Mouse (Mus musculus): ENCODE results near the gene Npdc1. TPM values are rescaled to one million over a fixed set of nuclear protein-coding genes. Genes with fewer than 3 reads are reported as not detected.
"Not testable (repeated sequence)": the region's sequence is repeated elsewhere in the genome, so short reads cannot be mapped to it uniquely, and the experiment has no call there.

The Npdc1 gene
- polyA plus RNA-seq, 1 experiment from 2014 or later = 62.2 TPM

GRCm38 (mm10) chr2:25400291-25400690 lies 1.1 kb downstream of the Npdc1 start:
- Histone ChIP-seq H3K27ac (no peak overlapping the region), H3K4me1 (peaks cover 46% of the 10 kb centered on the region), H3K9me3 (no peaks in the 10 kb centered on the region), H3K4me3 (peak overlapping the region; percentile 35), H3K36me3 (replicated peaks) (no peaks in the 10 kb centered on the region; the same call in 1 of the 2 replicates), H3K27me3 (ENCODE audit: poor library complexity, severe bottlenecking) (peaks cover 95% of the 10 kb centered on the region)
- DNase-seq (ENCODE audit: extremely low spot score, low spot score) = no peak
- WGBS = 24% methylated on average over 16 of the region's 16 CpGs

- WGBS = 3% methylated on average over 17 of the region's 17 CpGs
- H3K4me3 ChIP-seq = peak overlapping the region; percentile 35
Measured at GRCm38 (mm10) chr2:25400764-25401163, 1.6 kb downstream of the Npdc1 start.

GRCm38 (mm10) chr2:25402377-25402971 lies 3.3 kb downstream of the Npdc1 start:
- Histone ChIP-seq H3K36me3 (replicated peaks) (peaks cover 5% of the 10 kb centered on the region), H3K9me3 (no peaks in the 10 kb centered on the region)

More at GRCm38 (mm10) chr2:25400764-25401163, 1.6 kb downstream of the Npdc1 start:
- H3K36me3 ChIP-seq (replicated peaks) = no peaks in the 10 kb centered on the region; the same call in 1 of the 2 replicates
- no peak for DNase-seq (ENCODE audit: extremely low spot score, low spot score)
- H3K27me3 ChIP-seq (ENCODE audit: poor library complexity, severe bottlenecking) = peaks cover 90% of the 10 kb centered on the region
- H3K9me3 ChIP-seq = no peaks in the 10 kb centered on the region
- peaks cover 41% of the 10 kb centered on the region for H3K4me1 ChIP-seq
- H3K27ac ChIP-seq = no peak overlapping the region

GRCm38 (mm10) chr2:25402972-25403601 lies 3.9 kb downstream of the Npdc1 start:
- DNase-seq (ENCODE audit: extremely low spot score, low spot score) = peak; percentile 70
- peaks cover 11% of the 10 kb centered on the region for H3K36me3 ChIP-seq (replicated peaks)
- no peaks in the 10 kb centered on the region for H3K9me3 ChIP-seq
- peaks cover 67% of the 10 kb centered on the region for H3K27me3 ChIP-seq (ENCODE audit: poor library complexity, severe bottlenecking)
- peaks cover 32% of the 10 kb centered on the region for H3K4me1 ChIP-seq
- whole genome bisulfite sequencing = 1% methylated on average over 54 of the region's 54 CpGs
- H3K4me3 ChIP-seq = peak overlapping the region; percentile 88
- H3K27ac ChIP-seq = peak overlapping the region; percentile 88

More at GRCm38 (mm10) chr2:25402377-25402971, 3.3 kb downstream of the Npdc1 start:
- Histone ChIP-seq H3K27ac (peak overlapping the region; percentile 88), H3K27me3 (ENCODE audit: poor library complexity, severe bottlenecking) (peaks cover 73% of the 10 kb centered on the region), H3K4me3 (peak overlapping the region; percentile 88), H3K4me1 (peaks cover 32% of the 10 kb centered on the region)
- WGBS = under 1% methylated on average over 13 of the region's 13 CpGs
- DNase-seq (ENCODE audit: extremely low spot score, low spot score) = peak; percentile 82

GRCm38 (mm10) chr2:25403994-25404393 lies 4.8 kb downstream of the Npdc1 start:
- H3K36me3 ChIP-seq (replicated peaks) = peaks cover 17% of the 10 kb centered on the region
- H3K4me3 ChIP-seq = peak overlapping the region; percentile 88
- WGBS = 87% methylated on average over 4 of the region's 4 CpGs
- no peak for DNase-seq (ENCODE audit: extremely low spot score, low spot score)
- no peaks in the 10 kb centered on the region for H3K9me3 ChIP-seq
- H3K27me3 ChIP-seq (ENCODE audit: poor library complexity, severe bottlenecking) = peaks cover 58% of the 10 kb centered on the region
- peaks cover 32% of the 10 kb centered on the region for H3K4me1 ChIP-seq
- H3K27ac ChIP-seq = no peak overlapping the region

- 90% methylated on average over 10 of the region's 10 CpGs for WGBS
- peaks cover 10% of the 10 kb centered on the region for H3K27me3 ChIP-seq (ENCODE audit: poor library complexity, severe bottlenecking)
- H3K4me3 ChIP-seq = no peak overlapping the region
- H3K4me1 ChIP-seq = peaks cover 9% of the 10 kb centered on the region
- H3K27ac ChIP-seq = no peak overlapping the region
- no peak for DNase-seq (ENCODE audit: extremely low spot score, low spot score)
- no peaks in the 10 kb centered on the region for H3K9me3 ChIP-seq
- peaks cover 22% of the 10 kb centered on the region for H3K36me3 ChIP-seq (replicated peaks)
Measured at GRCm38 (mm10) chr2:25408908-25409307, 9.8 kb downstream of the Npdc1 start.

- H3K4me3 ChIP-seq; H3K9me3 ChIP-seq; H3K27me3 ChIP-seq (ENCODE audit: poor library complexity, severe bottlenecking); H3K4me1 ChIP-seq; H3K27ac ChIP-seq; DNase-seq (ENCODE audit: extremely low spot score, low spot score): not testable (repeated sequence)
- peaks cover 11% of the 10 kb centered on the region for H3K36me3 ChIP-seq (replicated peaks)
Measured at GRCm38 (mm10) chr2:25413436-25413835, 14.3 kb downstream of the Npdc1 start.

GRCm38 (mm10) chr2:25417426-25417825 lies 18.3 kb downstream of the Npdc1 start:
- DNase-seq (ENCODE audit: extremely low spot score, low spot score) = no peak
- H3K36me3 ChIP-seq (replicated peaks) = no peaks in the 10 kb centered on the region
- H3K4me3 ChIP-seq = no peak overlapping the region
- peaks cover 3% of the 10 kb centered on the region; the same call in 1 of the 2 replicates for H3K27me3 ChIP-seq (ENCODE audit: poor library complexity, severe bottlenecking)
- H3K9me3 ChIP-seq = no peaks in the 10 kb centered on the region
- H3K4me1 ChIP-seq = peaks cover 13% of the 10 kb centered on the region; the same call in 1 of the 2 replicates
- WGBS = 16% methylated on average over 3 of the region's 3 CpGs
- no peak overlapping the region for H3K27ac ChIP-seq

- DNase-seq (ENCODE audit: extremely low spot score, low spot score) = peak; percentile 64
- WGBS = 20% methylated on average over 3 of the region's 3 CpGs
- H3K27me3 ChIP-seq (ENCODE audit: poor library complexity, severe bottlenecking) = peaks cover 46% of the 10 kb centered on the region
- H3K36me3 ChIP-seq (replicated peaks) = no peaks in the 10 kb centered on the region
- no peak overlapping the region for H3K27ac ChIP-seq
- no peak overlapping the region for H3K4me3 ChIP-seq
- no peaks in the 10 kb centered on the region for H3K9me3 ChIP-seq
- H3K4me1 ChIP-seq = peaks cover 21% of the 10 kb centered on the region
Measured at GRCm38 (mm10) chr2:25421896-25422295, 22.7 kb downstream of the Npdc1 start.

GRCm38 (mm10) chr2:25422587-25423410 lies 23.6 kb downstream of the Npdc1 start, which contains the start of gene Fut7:
TSS of gene Fut7 (plus strand) at chr2:25423267.
- Histone ChIP-seq H3K27ac (no peak within 1 kb of the TSS; the same call in 1 of the 2 replicates), H3K36me3 (replicated peaks) (no peaks in the 10 kb centered on the region), H3K27me3 (ENCODE audit: poor library complexity, severe bottlenecking) (peaks cover 46% of the 10 kb centered on the region), H3K4me1 (peaks cover 15% of the 10 kb centered on the region), H3K4me3 (no peak within 1 kb of the TSS), H3K9me3 (no peaks in the 10 kb centered on the region)
- DNase-seq (ENCODE audit: extremely low spot score, low spot score) = no peak
- 73% methylated on average over 17 of the region's 17 CpGs for WGBS

GRCm38 (mm10) chr2:25423626-25424025 lies 24.5 kb downstream of the Npdc1 start:
- whole genome bisulfite sequencing = 89% methylated on average over 1 of the region's 1 CpGs
- DNase-seq (ENCODE audit: extremely low spot score, low spot score) = no peak

GRCm38 (mm10) chr2:25425481-25425880 lies 26.3 kb downstream of the Npdc1 start:
- H3K4me3 ChIP-seq = no peak overlapping the region
- H3K9me3 ChIP-seq = no peaks in the 10 kb centered on the region
- H3K27ac ChIP-seq = no peak overlapping the region
- H3K4me1 ChIP-seq = peaks cover 38% of the 10 kb centered on the region
- H3K27me3 ChIP-seq (ENCODE audit: poor library complexity, severe bottlenecking) = peaks cover 63% of the 10 kb centered on the region
- WGBS = 47% methylated on average over 27 of the region's 27 CpGs
- DNase-seq (ENCODE audit: extremely low spot score, low spot score) = no peak
- H3K36me3 ChIP-seq (replicated peaks) = no peaks in the 10 kb centered on the region

More at GRCm38 (mm10) chr2:25423626-25424025, 24.5 kb downstream of the Npdc1 start:
- Histone ChIP-seq H3K9me3 (no peaks in the 10 kb centered on the region), H3K27ac (no peak overlapping the region), H3K4me1 (peaks cover 20% of the 10 kb centered on the region), H3K4me3 (no peak overlapping the region), H3K27me3 (ENCODE audit: poor library complexity, severe bottlenecking) (peaks cover 46% of the 10 kb centered on the region), H3K36me3 (replicated peaks) (no peaks in the 10 kb centered on the region)

Data from forebrain, embryonic 10.5 days (tissue).